Mouse (Mus musculus): ENCODE data around the gene Gm17267. TPM values are rescaled to one million over a fixed set of nuclear protein-coding genes. Genes with fewer than 3 reads are reported as not detected.

Gm17267 gene
- polyA plus RNA-seq (2012; ENCODE audit: low replicate concordance), result not detected in 2 replicates

GRCm38 (mm10) chrX:126017257-126017656 is at the start of gene Gm17267:
Gene Gm17267 (plus strand): TSS chrX:126017557.

